Mouse (Mus musculus): Measurements from ENCODE around the gene Olfr348. TPM values are rescaled to one million over a fixed set of nuclear protein-coding genes. Genes with fewer than 3 reads are reported as not detected.

The Olfr348 gene
- not detected in 2 replicates for polyA plus RNA-seq (2015; fragmentation: Nextera tagmentation; extraction: Ambion mirVana)

- 70% methylated on average over 2 of the region's 2 CpGs for WGBS
- Histone ChIP-seq H3K27ac (no peak within 1 kb of the TSS), H3K9ac (no peak within 1 kb of the TSS), H3K27me3 (no peaks in the 10 kb centered on the region), H3K4me3 (no peak within 1 kb of the TSS), H3K4me1 (no peaks in the 10 kb centered on the region), H3K36me3 (no peaks in the 10 kb centered on the region), H3K9me3 (peaks cover 15% of the 10 kb centered on the region; the same call in 1 of the 2 replicates), H3K4me2 (replicated peaks) (no peak within 1 kb of the TSS)
- ATAC-seq (ENCODE audit: low FRiP score, low read depth) = no peak
Measured at GRCm38 (mm10) chr2:36783976-36784375, at the start of gene Olfr348. Gene Olfr348 (plus strand): TSS chr2:36784276.

- ATAC-seq (ENCODE audit: low FRiP score, low read depth) = no peak
- Histone ChIP-seq H3K4me3 (no peak overlapping the region), H3K27ac (no peak overlapping the region), H3K9ac (no peak overlapping the region), H3K4me2 (replicated peaks) (no peak overlapping the region), H3K9me3 (0 out of 2 replicates have a peak, but pooled peaks cover 3% of the 10 kb centered on the region), H3K36me3 (no peaks in the 10 kb centered on the region), H3K27me3 (no peaks in the 10 kb centered on the region), H3K4me1 (no peaks in the 10 kb centered on the region)
- 55% methylated on average over 3 of the region's 3 CpGs for WGBS
Measured at GRCm38 (mm10) chr2:36736226-36736625, 47.9 kb upstream of the Olfr348 start.

- no peak within 1 kb of the TSS for H3K9ac ChIP-seq
- no peak within 1 kb of the TSS for H3K27ac ChIP-seq
- H3K4me2 ChIP-seq (replicated peaks) = no peak within 1 kb of the TSS
- no peaks in the 10 kb centered on the region for H3K36me3 ChIP-seq
- ATAC-seq (ENCODE audit: low FRiP score, low read depth) = no peak
- H3K4me1 ChIP-seq = no peaks in the 10 kb centered on the region
- WGBS = 80% methylated on average over 2 of the region's 2 CpGs
- H3K27me3 ChIP-seq = no peaks in the 10 kb centered on the region
- H3K4me3 ChIP-seq = no peak within 1 kb of the TSS
- peaks cover 29% of the 10 kb centered on the region for H3K9me3 ChIP-seq
Measured at GRCm38 (mm10) chr2:36790238-36790637, 6.2 kb downstream of the Olfr348 start, which contains the start of gene Olfr50. Gene Olfr50 (plus strand): TSS chr2:36790538.

GRCm38 (mm10) chr2:36816932-36817331 lies 32.9 kb downstream of the Olfr348 start, which contains the start of gene Olfr3:
Gene Olfr3 (minus strand): TSS chr2:36817032.
- H3K4me2 ChIP-seq (replicated peaks) = no peak within 1 kb of the TSS
- WGBS = 80% methylated on average over 1 of the region's 1 CpGs
- H3K27ac ChIP-seq = no peak within 1 kb of the TSS
- peaks cover 19% of the 10 kb centered on the region; the same call in 1 of the 2 replicates for H3K9me3 ChIP-seq
- H3K4me1 ChIP-seq = no peaks in the 10 kb centered on the region
- no peak within 1 kb of the TSS for H3K4me3 ChIP-seq
- ATAC-seq (ENCODE audit: low FRiP score, low read depth) = no peak
- no peak within 1 kb of the TSS for H3K9ac ChIP-seq
- H3K36me3 ChIP-seq = no peaks in the 10 kb centered on the region
- H3K27me3 ChIP-seq = no peaks in the 10 kb centered on the region

Other genes with a start within 250 kb of the Olfr348 start
- not detected in 2 replicates for gene Olfr344, start 217.6 kb upstream of the Olfr348 start, polyA plus RNA-seq (2015; fragmentation: Nextera tagmentation; extraction: Ambion mirVana)
- not detected in 2 replicates for gene Olfr345, start 144.2 kb upstream of the Olfr348 start, polyA plus RNA-seq (2015; fragmentation: Nextera tagmentation; extraction: Ambion mirVana)
- gene Olfr346, start 98.5 kb upstream of the Olfr348 start, polyA plus RNA-seq (2015; fragmentation: Nextera tagmentation; extraction: Ambion mirVana) = not detected in 2 replicates
- not detected in 2 replicates for gene Olfr347, start 52.4 kb upstream of the Olfr348 start, polyA plus RNA-seq (2015; fragmentation: Nextera tagmentation; extraction: Ambion mirVana)
- not detected in 2 replicates for gene Olfr50, start 6.3 kb downstream of the Olfr348 start, polyA plus RNA-seq (2015; fragmentation: Nextera tagmentation; extraction: Ambion mirVana)
- gene Olfr3, start 32.8 kb downstream of the Olfr348 start, polyA plus RNA-seq (2015; fragmentation: Nextera tagmentation; extraction: Ambion mirVana) = not detected in 2 replicates
- not detected in 2 replicates for gene Olfr350, start 62.0 kb downstream of the Olfr348 start, polyA plus RNA-seq (2015; fragmentation: Nextera tagmentation; extraction: Ambion mirVana)
- not detected in 2 replicates for gene Olfr351, start 78.4 kb downstream of the Olfr348 start, polyA plus RNA-seq (2015; fragmentation: Nextera tagmentation; extraction: Ambion mirVana)
- not detected in 2 replicates for gene Olfr352, start 84.2 kb downstream of the Olfr348 start, polyA plus RNA-seq (2015; fragmentation: Nextera tagmentation; extraction: Ambion mirVana)
- not detected in 2 replicates for gene Olfr353, start 108.7 kb downstream of the Olfr348 start, polyA plus RNA-seq (2015; fragmentation: Nextera tagmentation; extraction: Ambion mirVana)
- not detected in 2 replicates for gene Olfr354, start 121.4 kb downstream of the Olfr348 start, polyA plus RNA-seq (2015; fragmentation: Nextera tagmentation; extraction: Ambion mirVana)
- gene Olfr355, start 144.6 kb downstream of the Olfr348 start, polyA plus RNA-seq (2015; fragmentation: Nextera tagmentation; extraction: Ambion mirVana) = not detected in 2 replicates
- gene Olfr356, start 152.8 kb downstream of the Olfr348 start, polyA plus RNA-seq (2015; fragmentation: Nextera tagmentation; extraction: Ambion mirVana) = not detected in 2 replicates
- not detected in 2 replicates for gene Olfr357, start 209.6 kb downstream of the Olfr348 start, polyA plus RNA-seq (2015; fragmentation: Nextera tagmentation; extraction: Ambion mirVana)
- gene Olfr358, start 225.1 kb downstream of the Olfr348 start, polyA plus RNA-seq (2015; fragmentation: Nextera tagmentation; extraction: Ambion mirVana) = not detected in 2 replicates